Mouse (Mus musculus): Measurements from ENCODE around the gene Relch. TPM values are rescaled to one million over a fixed set of nuclear protein-coding genes. Genes with fewer than 3 reads are reported as not detected.
"Not testable (repeated sequence)": the region's sequence is repeated elsewhere in the genome, so short reads cannot be mapped to it uniquely, and the experiment has no call there.

Gene Relch
- total RNA-seq (2021), result 100 to 1,000 TPM; 102 to 115 TPM

DNA sequence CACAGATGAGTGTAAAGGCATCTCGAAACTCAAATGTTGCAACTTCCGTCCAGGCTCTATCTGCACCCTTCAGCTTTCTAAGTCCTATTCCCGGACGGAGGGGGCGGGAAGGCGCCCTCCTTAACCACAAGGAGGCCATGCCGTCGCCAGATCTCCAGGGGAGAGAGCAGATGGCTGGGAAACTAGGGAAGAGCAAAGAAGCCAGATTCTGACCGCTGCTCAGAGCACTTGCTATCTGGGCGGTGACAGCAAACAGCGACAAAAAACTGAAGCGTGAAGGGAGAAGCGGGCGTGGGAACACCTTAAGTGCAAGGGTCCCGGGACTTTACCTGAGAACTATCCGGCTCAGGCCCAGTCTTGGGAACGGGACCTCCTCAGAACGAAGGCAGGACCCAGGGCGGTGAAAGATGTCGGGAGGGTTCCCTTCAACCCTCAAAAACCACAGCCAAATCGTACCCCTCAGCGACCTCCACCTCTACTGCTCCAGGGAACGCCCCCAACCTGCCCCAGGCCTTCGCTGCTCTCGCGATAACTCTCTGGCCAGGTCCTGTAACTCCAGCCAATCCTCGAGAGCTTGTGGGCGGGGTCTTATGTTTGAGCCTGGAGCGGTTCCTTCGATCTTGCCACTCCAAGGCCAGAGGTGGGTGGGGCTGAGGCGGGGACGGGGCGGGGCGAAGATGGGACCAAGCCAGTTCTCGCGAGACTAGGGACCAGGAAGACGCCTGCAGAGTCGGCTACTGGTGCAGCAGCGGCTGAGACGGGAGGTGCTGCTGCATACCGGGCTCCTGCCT is at the start of gene Relch, which contains the start of gene Pign:
TSS of gene Relch (plus strand) at position 691 of the 791 bp plus-strand sequence.
TSS of gene Pign (minus strand) at position 507 of the 791 bp plus-strand sequence.
- peak; percentile 95 to 96 for DNase-seq

DNA sequence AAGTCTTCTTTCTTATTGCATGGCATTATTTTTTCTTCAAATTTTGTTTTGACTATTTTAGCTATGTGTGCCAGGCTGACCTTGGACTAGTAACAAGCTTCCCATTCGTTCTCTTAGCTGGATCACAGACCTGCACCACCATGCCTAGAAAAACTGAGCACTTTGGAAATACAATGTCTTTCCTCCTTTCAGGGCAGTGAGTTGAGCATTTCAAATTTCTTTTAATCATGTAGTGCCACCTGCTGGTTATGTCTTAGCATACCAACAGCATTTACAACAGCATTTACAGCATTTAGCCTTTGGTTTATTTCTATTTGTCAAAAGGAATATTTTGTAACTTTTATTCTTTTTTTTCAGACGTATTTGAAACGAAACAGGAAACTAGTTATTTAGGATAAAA is 33.2 kb upstream of the Relch start:
- peak in 1 of 2 experiments; percentile 5 for DNase-seq

DNA sequence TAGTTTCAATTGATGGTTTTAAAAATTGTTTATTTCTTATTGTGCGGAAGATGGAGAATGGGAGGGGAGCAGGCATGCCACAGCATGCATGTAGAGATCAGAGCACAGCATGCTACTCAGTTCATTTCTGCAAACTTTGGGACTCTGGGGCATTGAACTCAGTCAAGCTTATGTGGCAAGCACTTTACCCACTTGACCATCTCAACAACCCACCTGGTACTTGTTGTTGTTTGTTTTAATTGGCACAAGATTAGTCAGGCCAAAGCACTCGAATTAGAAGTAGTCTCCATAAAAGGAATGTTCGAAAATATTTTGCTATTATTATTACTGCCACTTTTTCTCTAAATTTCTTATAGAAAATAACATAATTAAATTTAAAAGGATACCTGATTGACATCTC is 19.6 kb upstream of the Relch start:
- no peak for DNase-seq

DNA sequence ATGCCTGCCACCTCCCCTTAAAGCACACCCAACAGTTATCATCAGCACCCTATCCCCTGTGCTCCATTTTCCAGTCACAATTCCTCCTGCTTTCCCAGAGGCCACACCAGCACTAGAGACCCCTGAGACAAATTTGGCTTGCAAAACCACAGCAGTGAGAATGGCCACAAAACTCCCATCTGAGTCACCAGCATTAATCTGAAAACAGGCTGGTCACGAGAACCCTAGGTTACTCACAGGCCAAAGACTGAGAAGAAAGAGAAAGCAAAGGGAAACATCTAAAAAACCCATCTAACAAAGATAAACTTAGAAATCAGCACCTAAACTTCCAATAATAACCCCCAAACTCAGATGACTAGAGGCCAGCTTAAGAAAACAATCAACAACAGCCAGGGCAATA is 13.0 kb upstream of the Relch start:
- DNase-seq, result no peak

DNA sequence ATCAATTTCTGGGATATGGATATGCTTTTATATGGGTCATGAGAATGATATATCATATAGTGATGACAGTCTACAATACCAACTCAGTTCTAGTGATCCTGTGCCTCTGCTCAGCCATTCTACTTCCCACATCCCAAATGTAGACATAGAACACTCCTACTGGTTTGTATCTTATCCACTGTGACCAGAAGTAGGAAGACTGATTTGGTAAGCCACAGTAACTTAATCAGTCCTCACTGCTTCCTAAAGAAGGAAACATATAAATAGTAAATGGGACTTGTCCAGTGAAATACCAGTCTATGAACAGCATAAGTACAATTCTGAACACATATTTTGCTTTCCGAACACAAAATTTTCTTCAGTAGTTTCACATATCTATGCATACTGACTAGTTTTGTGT is 9.7 kb upstream of the Relch start:
- DNase-seq, result no peak

DNA sequence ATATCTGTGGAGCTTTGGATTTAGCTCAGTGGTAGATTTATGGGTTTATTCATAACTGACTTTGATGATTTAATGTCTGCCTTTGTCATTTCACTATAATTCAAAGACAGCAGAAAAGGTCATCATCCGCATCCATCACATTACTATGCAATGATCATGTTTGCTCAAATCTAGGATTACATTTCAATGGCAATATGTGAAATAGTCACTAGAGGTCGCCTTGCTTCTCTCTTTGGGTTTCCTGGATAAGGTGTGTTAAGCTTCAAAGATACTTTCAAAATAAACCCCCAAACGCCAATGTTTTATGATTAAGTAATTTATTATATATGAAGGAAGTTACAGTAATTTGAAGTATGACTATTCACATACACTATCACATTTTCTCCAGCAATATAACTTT is 3.6 kb upstream of the Relch start:
- DNase-seq, result no peak

DNA sequence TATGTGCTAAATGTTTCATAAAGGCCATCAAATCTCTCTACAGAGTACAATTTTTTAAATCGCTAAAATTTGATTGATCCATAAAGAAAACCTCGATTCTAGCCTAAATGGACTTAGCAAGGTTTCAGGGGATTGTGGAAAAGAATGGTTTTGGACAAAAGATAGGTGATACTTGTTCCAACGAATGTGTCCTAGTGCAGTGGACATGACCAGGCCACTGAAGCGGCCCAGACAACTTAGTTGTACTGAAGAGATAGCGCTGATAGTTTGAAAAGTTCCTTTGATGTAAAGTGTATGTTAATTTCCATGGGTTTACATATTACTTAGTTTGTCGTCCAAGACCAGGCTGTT is 866 bp upstream of the Relch start:
- DNase-seq, result no peak

DNA sequence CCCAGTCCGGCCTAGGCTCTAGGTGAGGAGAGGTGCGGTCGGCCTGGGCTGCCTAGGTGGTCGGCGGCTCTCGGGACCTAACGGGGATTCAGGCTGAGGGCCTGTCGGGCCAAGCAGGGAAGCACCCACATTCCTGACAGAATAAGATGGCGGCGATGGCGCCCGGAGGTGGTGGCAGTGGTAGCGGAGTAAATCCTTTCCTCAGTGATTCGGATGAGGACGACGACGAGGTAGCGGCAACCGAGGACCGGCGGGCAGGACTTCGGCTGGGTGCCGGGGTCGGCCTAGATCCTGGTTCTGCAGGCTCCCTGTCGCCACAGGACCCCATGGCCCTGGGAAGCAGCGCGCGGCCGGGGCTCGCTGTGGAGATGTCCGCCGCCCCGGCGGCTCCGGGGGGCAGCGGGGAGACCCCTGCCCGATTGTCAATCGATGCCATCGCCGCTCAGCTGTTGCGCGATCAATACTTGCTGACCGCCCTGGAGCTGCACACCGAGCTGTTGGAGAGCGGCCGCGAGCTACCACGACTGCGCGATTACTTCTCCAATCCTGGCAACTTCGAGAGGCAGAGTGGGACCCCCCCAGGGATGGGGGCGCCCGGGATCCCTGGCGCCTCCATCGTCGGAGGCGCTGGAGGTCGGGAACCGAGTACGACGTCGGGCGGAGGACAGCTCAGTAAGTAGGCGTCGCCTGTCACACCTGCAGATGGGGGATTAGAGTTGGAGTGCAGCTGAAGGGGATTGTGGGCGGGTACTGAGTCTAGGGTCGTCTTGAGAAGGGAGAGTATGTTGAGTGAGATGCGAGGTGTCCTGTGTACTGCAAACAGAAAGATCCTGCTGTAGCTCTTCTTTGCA is 526 bp downstream of the Relch start:
- DNase-seq, result no peak

DNA sequence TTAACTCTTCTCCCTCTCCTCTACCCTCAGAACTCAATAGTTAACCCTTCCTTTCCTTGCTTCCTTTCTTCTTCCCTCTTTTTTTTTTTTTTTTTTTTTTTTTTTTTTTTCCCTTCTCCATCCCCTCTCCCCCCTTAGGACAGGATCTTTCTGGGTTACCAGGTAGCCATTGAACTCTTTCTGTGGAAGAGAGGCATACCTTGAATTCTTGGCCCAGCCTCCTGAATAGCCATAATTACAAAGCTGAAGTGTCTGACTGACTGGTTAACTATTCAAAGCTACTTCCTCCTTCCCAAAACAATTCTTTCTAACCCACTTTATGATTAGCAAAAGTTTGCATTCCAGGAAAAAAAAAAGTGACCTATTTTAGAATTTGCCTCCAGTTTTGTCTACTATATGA is 6.0 kb downstream of the Relch start:
- no peak for DNase-seq

DNA sequence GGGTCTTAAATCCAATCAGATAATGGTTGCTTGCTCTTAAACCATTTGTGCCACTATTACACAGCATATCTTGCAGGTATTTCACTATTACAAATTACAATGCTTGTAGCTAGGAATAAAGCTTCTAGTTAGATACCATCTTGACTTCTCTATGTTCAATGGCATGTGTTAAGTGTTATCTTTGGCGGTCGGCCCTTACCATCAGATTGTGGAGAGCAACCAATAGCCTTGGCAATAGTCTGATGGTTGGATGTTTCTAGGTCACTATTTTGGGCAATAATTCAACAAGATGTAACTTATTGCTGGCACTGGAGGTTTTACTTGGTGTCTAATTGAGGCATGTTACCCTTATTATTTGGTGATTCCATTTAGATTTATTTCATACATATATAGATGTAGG is 11.1 kb downstream of the Relch start:
- no peak for DNase-seq

DNA sequence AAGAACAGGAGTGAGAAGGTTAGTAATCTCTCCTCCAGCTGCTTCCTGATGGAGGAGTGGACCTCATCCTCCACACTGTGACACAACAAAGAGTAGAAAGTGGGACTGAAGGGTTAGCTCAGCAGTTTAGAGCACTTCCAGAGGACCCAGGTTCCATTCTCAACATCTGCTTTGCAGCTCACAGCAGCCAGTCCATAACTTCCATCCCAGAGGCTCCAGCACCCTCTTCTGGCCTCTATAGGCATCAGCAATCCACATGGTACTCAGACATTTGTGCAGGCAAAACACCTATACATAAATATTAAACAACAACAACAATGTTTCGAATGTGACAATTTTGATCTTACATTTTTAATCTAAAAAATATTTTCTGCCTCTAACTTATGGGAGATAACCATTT is 16.9 kb downstream of the Relch start:
- DNase-seq, result no peak

DNA sequence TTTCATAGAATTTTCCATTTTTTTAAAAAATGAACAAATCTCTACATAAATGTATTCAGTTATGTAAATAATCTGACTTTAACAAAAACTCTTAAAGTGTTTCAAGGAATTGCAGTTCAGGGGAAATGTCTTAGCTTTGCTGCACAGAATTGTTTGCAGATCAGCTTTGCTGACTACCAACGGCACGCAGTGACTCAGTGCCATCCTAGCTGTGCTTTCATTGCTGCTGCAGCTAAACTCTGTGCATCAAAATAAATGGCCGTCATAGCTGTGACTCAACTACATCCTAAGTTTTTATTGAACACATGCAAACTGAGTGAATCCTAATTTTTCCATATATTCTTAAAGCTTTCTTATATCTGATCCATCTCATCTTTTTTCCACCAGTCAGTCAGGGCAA is 21.8 kb downstream of the Relch start:
- DNase-seq, result no peak

DNA sequence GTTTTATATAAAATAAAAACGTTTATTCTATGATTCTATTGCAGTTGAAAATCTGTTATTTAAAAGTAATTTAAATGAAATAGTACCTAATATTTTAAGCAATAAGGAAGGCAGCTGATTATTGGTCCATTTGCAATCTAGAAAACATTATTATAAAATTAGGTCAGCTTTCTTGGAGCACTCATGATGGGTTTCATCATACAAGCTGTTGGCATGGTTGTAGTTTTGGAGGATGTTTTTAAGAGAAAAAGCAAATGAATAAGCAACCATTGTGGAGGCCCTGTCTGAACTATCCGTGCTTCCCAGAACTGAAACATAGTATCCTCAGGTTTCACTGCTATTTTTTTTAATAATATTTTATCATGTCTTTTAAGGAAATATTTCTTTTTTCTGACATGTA is 31.9 kb downstream of the Relch start:
- no peak for DNase-seq

DNA sequence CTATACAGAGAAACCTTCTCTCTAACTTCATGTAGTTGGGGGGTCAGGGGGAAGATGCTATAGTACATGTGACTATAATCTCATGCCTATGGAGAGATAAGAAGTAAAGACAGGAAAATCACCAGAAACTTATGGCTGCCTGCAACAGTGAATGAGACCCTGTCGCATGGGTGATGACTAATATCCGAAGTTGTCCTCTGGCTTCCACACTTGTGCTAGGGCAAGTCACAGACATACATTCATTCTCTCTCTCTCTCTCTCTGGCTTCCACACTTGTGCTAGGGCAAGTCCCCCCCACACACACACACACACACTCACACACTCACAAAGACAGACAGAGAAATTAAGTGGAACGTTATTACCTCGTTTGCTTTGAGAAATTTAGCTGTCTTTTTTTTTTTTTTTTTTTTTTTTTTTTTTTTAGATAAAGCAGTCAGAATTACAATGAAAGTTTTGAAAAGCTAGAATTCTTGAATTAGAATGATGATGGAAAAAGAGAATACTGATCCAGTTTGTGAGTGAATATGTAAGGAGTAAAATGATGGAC is 37.4 kb downstream of the Relch start:
- no peak for DNase-seq

DNA sequence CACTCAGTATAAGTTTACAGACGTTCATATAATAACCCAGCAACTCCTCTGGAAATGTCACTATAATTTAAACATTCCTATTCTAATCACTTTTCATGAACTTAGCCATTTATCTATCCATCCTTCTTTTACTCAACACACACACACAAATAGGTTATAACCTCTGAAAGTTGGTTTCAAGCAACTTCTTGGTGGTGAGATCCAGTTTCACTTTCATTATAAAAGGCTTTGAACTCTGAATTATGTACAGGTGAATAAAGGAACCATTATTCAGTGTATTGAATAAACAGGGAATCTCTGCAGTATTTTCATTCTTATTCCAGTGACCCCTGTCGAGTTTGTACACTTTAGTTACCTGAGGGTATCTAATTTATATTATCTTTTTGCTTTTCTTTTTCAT is 45.8 kb downstream of the Relch start:
- DNase-seq, result no peak

DNA sequence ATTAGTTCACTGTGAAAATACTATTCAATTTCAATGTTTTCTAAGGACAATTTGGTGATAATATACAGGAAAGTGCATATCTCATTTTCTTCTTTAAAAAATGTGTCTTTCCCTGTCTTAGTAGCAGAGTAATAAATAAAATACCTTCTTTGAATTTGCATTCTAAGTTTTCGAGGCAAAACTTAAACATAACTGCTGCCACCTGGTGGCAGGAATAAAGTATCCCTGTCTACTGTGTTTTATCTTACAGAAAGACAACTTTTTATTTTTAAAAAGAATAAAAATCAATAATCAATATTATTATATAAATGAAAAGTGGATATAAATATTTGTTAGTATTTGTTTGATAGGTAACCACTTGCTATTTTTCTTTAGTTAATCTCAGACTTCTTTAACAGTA is 47.6 kb downstream of the Relch start:
- no peak for DNase-seq

DNA sequence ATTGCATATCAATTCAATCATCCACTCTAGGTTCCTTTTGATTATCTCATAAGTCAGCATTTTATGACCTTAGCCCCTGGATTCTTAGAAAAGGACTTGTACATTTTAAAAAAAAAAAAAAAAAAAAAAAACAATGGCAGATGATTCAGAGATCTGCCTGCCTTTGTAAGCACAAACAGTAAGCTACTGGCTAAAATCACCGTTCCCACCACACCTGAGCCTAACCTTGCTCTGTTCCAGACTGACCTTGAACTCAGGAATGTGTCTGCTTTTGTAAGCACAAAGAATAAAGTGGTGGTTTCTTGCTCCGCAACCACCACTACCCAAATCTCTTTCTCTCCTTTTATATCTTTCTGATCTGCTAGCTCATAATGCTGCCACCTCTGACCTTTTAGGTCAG is 49.2 kb downstream of the Relch start:
- DNase-seq, result no peak

DNA sequence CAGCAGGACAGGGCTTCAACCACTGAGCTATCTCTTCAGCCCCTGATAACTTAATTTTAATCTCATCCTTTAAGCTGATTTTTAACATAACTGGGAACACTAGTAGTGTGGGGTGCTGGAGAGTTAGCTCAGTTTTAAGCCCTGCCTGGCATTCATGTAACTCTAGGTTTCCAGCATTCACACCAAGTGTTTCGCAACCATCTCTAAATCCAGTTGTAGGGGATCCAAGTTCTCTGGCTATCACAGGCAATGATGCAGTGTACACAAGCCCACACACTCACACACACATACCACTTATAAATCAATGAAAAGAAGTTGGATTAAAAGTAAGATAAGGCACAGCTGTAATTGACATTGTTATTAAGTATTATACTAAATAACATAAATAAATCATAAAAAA is 54.7 kb downstream of the Relch start:
- DNase-seq, result no peak

DNA sequence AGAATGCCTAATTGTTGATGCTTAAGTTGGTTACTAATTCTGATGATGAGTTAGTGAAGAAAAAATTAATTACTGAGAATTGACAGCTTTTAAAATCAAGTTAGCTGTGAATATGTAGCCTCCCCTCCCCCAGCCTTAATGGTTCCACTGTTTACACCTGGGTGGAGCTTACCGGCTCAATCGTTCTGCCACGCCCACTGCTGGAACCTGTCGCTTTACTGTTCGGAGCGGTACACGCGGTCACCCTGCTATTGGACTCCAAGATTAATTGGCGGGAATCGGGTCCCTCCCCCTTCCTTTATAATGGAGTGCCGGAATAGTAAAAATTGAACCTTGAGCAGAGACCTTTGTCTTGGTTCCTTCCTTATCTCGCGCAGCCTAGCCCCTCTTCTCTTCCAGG is 65.6 kb downstream of the Relch start:
- not testable (repeated sequence) for DNase-seq

DNA sequence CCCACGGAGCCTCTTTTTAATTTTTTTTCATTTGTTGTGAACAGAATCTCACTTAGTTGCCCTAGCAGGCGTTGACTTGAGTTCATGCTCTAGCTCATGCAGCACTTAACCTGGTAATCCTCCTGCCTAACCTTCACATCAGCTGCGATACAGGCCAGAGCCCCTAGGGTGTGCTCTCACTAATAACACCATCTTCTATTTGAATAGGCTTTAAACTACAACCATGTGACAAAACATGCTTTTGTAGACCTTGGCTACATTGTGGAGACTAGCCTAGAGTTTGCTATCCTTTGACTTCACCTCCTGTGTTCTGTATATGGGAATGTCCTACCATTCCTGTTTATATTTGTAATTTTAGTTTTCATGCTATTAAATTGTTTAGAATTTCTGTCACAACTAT is 71.7 kb downstream of the Relch start:
- DNase-seq, result no peak

DNA sequence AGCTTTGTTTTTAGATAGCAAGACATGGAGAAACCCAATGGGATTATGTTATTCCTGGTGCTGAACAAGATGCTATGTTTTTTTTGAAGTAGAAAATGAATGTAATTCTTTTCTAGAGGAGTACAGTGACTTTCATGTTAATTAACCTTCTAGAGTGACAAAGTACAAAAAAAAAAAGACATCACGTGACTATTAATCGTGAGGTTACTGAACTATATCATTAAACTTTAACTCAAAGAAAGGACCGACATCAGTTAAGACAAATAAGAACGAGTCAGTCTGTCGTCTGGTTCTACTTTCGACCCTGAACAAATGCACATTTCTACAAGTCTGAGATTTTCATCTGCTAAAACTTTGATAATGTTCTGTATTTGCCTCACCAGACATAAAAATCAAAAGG is 74.7 kb downstream of the Relch start:
- no peak for DNase-seq

DNA sequence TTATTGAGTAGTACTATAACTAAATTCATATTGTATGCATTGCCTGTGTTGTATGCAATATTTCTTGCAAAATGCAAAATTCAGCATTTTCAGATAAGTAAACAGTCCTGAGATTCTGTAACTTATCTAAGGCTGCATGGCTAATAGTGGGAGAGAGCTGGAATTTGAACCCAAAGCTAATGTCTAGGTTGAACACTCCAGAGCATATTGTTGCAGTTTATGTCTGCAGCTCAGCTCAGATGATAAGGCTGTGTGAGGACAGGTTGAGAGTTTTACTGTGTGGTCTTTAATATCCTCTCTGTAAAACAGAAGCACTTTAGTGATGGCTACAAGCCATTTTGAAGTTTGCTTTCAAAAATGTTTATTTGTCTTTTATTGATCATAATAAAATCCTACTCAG is 75.8 kb downstream of the Relch start:
- no peak for DNase-seq

DNA sequence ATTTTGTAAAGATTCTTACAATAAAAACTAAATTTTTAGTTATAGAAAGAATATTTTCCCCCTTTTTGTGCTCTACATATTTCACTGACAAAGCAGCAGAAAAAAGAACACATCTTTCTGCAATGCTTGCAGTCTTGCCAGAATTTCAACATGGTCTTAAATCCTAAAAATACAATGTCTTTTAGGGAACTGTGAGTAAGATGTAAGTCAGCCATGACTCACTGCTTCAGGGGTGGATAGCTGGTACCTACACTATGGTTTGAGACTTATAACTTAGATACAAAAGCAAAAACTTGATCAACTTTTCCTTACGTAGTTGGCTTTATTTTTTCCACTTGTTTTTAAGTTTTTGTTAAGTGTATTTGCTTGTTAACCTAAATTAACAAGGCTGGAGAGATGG is 78.8 kb downstream of the Relch start:
- no peak for DNase-seq

DNA sequence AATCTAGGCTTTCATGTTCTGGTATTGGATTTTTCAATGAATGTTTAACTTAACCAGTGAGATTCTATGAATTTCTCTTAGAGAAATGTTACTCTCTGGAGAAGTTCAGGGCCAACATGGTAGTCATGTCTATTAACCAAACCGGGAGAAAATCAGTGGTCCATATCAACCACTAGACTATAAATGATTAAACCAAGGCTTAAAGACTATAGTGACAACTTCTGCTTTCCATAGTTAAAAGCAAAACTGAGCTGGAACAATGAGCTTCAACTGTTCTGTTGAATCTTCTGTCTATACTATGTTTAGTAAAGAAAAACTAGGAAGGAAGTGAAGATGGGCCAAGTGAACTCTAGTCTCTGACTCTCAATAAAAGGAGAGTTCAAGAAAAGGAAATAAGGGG is 82.8 kb downstream of the Relch start:
- DNase-seq, result no peak

All from layer of hippocampus, postnatal 36 days (tissue).